Mouse (Mus musculus) heart, embryonic 16.5 days (tissue): ENCODE results near the gene Kif1a. TPM values are rescaled to one million over a fixed set of nuclear protein-coding genes. Genes with fewer than 3 reads are reported as not detected.
A peak's percentile ranks its signal among the peaks of the same experiment; 100 is the strongest.
"Not testable (repeated sequence)": the region's sequence is repeated elsewhere in the genome, so short reads cannot be mapped to it uniquely, and the experiment has no call there.

ENCODE experiments used
- ATAC-seq: fragments of 200-750 bp; cut with Nextera tagmentation; replicated peaks from 2 replicates; pipeline ENCODE4 v1.8.0; 2017; ENCODE audit warnings: moderate number of reproducible peaks; ENCODE audit not compliant: insufficient read depth, low FRiP score; ENCODE audit errors: extremely low read depth
- H3K27ac ChIP-seq: fragments of 300-500 bp; sonication (generic); 2 replicates; pipeline ENCODE4 v1.5.1; 2014; ENCODE audit warnings: mild to moderate bottlenecking, low read length, control low read depth, moderate library complexity
- H3K27me3 ChIP-seq: fragments of 300-500 bp; sonication (generic); 2 replicates; pipeline ENCODE4 v1.6.1; 2014; ENCODE audit warnings: low read length, mixed read lengths; ENCODE audit not compliant: control insufficient read depth, insufficient read depth
- H3K36me3 ChIP-seq: fragments of 300-500 bp; sonication (generic); 2 replicates; pipeline ENCODE4 v1.6.1; 2014; ENCODE audit not compliant: control insufficient read depth, insufficient read depth
- H3K4me1 ChIP-seq: fragments of 300-500 bp; sonication (generic); 2 replicates; pipeline ENCODE4 v1.6.1; 2014; ENCODE audit warnings: low read length, mixed read lengths; ENCODE audit not compliant: control insufficient read depth, insufficient read depth
- H3K4me2 ChIP-seq: fragments of 300-500 bp; sonication (generic); 2 replicates; pipeline ENCODE4 v1.6.1; 2014; ENCODE audit warnings: low read depth, mild to moderate bottlenecking, control low read depth, low read length
- H3K4me3 ChIP-seq: fragments of 300-500 bp; sonication (generic); 2 replicates; pipeline ENCODE4 v1.5.1; 2014; ENCODE audit warnings: mild to moderate bottlenecking, control low read depth, low read length
- H3K9ac ChIP-seq: fragments of 300-500 bp; sonication (generic); 2 replicates; pipeline ENCODE4 v1.6.1; 2014; ENCODE audit warnings: low read length, control low read depth
- H3K9me3 ChIP-seq: fragments of 300-500 bp; sonication (generic); replicated peaks from 2 replicates; pipeline ENCODE4 v1.6.1; 2016; ENCODE audit warnings: low read length; ENCODE audit not compliant: control insufficient read depth
- WGBS: fragments of 180-500 bp; shearing (Covaris S2); extraction: QIAGEN DNeasy Blood & Tissue Kit; methylation state at CpG from one replicate; pipeline ENCODE4 v1.1.7; 2014; 5-methylcytosine and 5-hydroxymethylcytosine counted together
- polyA plus RNA-seq: library from polyadenylated mRNA; unstranded; fragments of >200 nt; fragmentation: Nextera tagmentation; extraction: Ambion mirVana; gene quantifications from 2 replicates; pipeline ENCODE4 v1.2.1, GENCODE M21; 2015

The Kif1a gene
- polyA plus RNA-seq, 1 experiment from 2014 or later = 8.3 TPM

- no peaks in the 10 kb centered on the region for H3K9me3 ChIP-seq
- 28% methylated on average over 7 of the region's 7 CpGs for WGBS
- H3K4me2 ChIP-seq = no peak overlapping the region
- no peak overlapping the region for H3K4me3 ChIP-seq
- ATAC-seq = no peak
- H3K27me3 ChIP-seq = peaks cover 2% of the 10 kb centered on the region; the same call in 1 of the 2 replicates
- H3K27ac ChIP-seq = no peak overlapping the region
- peaks cover 17% of the 10 kb centered on the region for H3K4me1 ChIP-seq
- H3K36me3 ChIP-seq = no peaks in the 10 kb centered on the region
- H3K9ac ChIP-seq = no peak overlapping the region
Observed at GRCm38 (mm10) chr1:92978645-92979044, 123.1 kb downstream of the Kif1a start.

- Histone ChIP-seq H3K4me2 (no peak overlapping the region), H3K4me3 (no peak overlapping the region), H3K9me3 (no peaks in the 10 kb centered on the region), H3K27me3 (peaks cover 2% of the 10 kb centered on the region; the same call in 1 of the 2 replicates), H3K9ac (no peak overlapping the region), H3K27ac (0 out of 2 replicates have a peak overlapping the region, but pooled peaks have one; percentile 13), H3K4me1 (peaks cover 20% of the 10 kb centered on the region), H3K36me3 (no peaks in the 10 kb centered on the region)
- 15% methylated on average over 6 of the region's 6 CpGs for WGBS
- ATAC-seq = no peak
Observed at GRCm38 (mm10) chr1:92976141-92976566, 125.6 kb downstream of the Kif1a start.

DNA sequence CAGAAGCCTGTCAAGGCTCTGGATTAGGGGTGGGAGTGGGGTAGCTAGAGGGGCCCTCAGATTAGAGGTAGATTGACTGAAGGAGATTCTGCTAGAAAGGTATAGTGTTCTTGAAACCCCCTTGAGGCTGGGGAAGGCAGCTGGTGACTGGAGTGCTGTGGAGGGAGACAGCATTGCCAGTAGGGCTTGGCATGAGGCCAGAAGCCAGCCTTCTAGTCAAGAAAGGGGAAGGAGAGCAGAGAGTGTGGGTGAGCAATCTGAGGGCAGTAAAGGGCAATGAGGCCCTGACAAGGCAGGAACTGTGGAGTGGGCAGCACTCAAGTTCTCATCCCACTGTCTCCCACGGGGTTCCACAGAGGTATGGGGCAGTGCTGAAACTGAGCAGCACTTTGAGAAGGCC lies 128.9 kb downstream of the Kif1a start:
- no peak overlapping the region for H3K4me2 ChIP-seq
- peak overlapping the region; percentile 22; the same call in 1 of the 2 replicates for H3K27ac ChIP-seq
- ATAC-seq = peak; percentile 69; the same call in 1 of the 2 replicates
- WGBS = 13% methylated on average over 1 of the region's 1 CpGs
- H3K4me3 ChIP-seq = no peak overlapping the region
- peaks cover 13% of the 10 kb centered on the region; the same call in 1 of the 2 replicates for H3K4me1 ChIP-seq
- H3K27me3 ChIP-seq = 0 out of 2 replicates have a peak, but pooled peaks cover 2% of the 10 kb centered on the region
- H3K9ac ChIP-seq = no peak overlapping the region
- no peaks in the 10 kb centered on the region for H3K36me3 ChIP-seq
- no peaks in the 10 kb centered on the region for H3K9me3 ChIP-seq

DNA sequence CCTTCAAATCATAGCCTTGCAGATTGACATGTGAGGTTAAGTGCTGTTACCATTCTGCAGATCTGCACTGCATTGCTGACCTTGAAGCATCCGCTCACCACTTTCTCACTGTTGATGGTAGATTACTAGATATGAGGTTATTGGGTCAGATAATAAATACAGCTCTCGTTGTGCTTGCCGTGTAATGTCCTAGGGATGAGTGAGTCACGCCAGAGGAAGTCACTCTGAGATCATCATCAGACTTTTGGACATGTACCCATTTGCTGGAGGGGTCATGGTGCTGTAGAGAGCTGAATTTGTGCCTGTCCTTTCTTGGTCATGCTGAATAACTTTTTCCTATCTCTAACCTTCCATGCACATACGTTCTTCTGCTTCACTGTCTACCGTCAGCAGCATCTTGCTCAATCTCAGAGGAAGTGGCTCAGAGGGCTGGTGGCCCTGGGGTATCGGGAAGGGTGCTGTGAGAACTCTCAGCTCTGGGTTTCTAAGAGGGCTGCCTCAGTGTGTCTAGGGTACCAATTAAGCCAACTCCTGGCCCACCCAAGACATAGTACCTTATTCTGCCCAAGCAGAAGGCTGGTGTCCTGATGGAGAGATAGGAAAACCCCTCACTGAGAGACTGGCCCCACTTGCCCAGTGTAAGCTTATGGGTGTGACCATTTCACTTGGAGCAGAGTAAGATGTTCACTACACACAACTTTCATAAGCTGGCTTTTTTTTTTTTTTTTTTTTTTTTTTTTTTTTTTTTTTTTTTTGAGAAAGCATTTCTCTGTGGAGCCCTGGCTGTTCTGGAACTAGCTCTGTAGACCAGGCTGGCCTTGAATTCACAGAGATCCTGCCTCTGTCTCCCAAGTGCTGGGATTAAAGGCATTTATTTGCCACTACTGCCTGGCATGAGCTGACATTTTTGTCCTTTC lies 129.6 kb downstream of the Kif1a start:
- peak overlapping the region; percentile 22; the same call in 1 of the 2 replicates for H3K27ac ChIP-seq
- no peak overlapping the region for H3K4me3 ChIP-seq
- no peak overlapping the region for H3K9ac ChIP-seq
- 67% methylated on average over 7 of the region's 7 CpGs for WGBS
- H3K36me3 ChIP-seq = no peaks in the 10 kb centered on the region
- peaks cover 13% of the 10 kb centered on the region; the same call in 1 of the 2 replicates for H3K4me1 ChIP-seq
- ATAC-seq = no peak
- no peaks in the 10 kb centered on the region for H3K27me3 ChIP-seq
- no peaks in the 10 kb centered on the region for H3K9me3 ChIP-seq
- H3K4me2 ChIP-seq = no peak overlapping the region

GRCm38 (mm10) chr1:92970791-92971190 lies 131.0 kb downstream of the Kif1a start:
- not testable (repeated sequence) for ATAC-seq, H3K9me3 ChIP-seq, H3K36me3 ChIP-seq, H3K4me1 ChIP-seq, H3K27me3 ChIP-seq, H3K4me2 ChIP-seq, H3K4me3 ChIP-seq, H3K9ac ChIP-seq, H3K27ac ChIP-seq
- WGBS = 77% methylated on average over 6 of the region's 6 CpGs

Other genes with a start within 250 kb of the Kif1a start
- gene Ankmy1, start 199.0 kb downstream of the Kif1a start, polyA plus RNA-seq = 0.44 and 0.67 TPM in 2 replicates
- gene Dusp28, start 195.0 kb downstream of the Kif1a start, polyA plus RNA-seq = 16.6 and 18.5 TPM in 2 replicates
- gene Rnpepl1, start 191.2 kb downstream of the Kif1a start, polyA plus RNA-seq = 29.8 and 45.6 TPM in 2 replicates
- gene Capn10, start 167.6 kb downstream of the Kif1a start, polyA plus RNA-seq = 26.9 and 27.1 TPM in 2 replicates
- 0.55 and 0.83 TPM in 2 replicates for gene Gpr35, start 151.1 kb downstream of the Kif1a start, polyA plus RNA-seq
- gene Aqp12, start 95.6 kb downstream of the Kif1a start, polyA plus RNA-seq = not detected in 2 replicates
- gene Agxt, start 33.3 kb upstream of the Kif1a start, polyA plus RNA-seq = not detected in 2 replicates
- gene 2310007B03Rik, start 59.0 kb upstream of the Kif1a start, polyA plus RNA-seq = 0.75 and 2.1 TPM in 2 replicates
- 0.38 and 0.95 TPM in 2 replicates for gene Crocc2, start 66.8 kb upstream of the Kif1a start, polyA plus RNA-seq
- 3.6 and 4.5 TPM in 2 replicates for gene Sned1, start 133.9 kb upstream of the Kif1a start, polyA plus RNA-seq
- gene Mterf4, start 204.0 kb upstream of the Kif1a start, polyA plus RNA-seq = 21.1 and 23.1 TPM in 2 replicates
- 48.4 and 49.9 TPM in 2 replicates for gene Ppp1r7, start 240.9 kb upstream of the Kif1a start, polyA plus RNA-seq
- 7.3 and 7.6 TPM in 2 replicates for gene Pask, start 241.5 kb upstream of the Kif1a start, polyA plus RNA-seq